ENCODE assay signal across 8 mouse cellular contexts in genomic region chr6:102170913-102171312, GRCm38 (mm10).
A peak's percentile ranks its signal among the peaks of the same experiment; 100 is the strongest.
DNase-seq lines count a peak whose midpoint lies in the region; ATAC-seq lines count a peak whose summit lies in the region.

No protein-coding gene starts in this region.

- ATAC-seq in midbrain, embryonic 11.5 days (ENCODE audit: low FRiP score), result peak; percentile 63; the same call in 1 of the 2 replicates
- ATAC-seq in megakaryocyte, adult 5-6 weeks (ENCODE audit: poor library complexity, severe bottlenecking), result peak; percentile 63
- ATAC-seq in erythroid progenitor cell, adult 5-6 weeks (replicated peaks; ENCODE audit: low FRiP score, poor library complexity, severe bottlenecking), result no peak

- 45% methylated on average over 6 of the region's 6 CpGs for WGBS in midbrain, embryonic 11.5 days
- WGBS in midbrain, embryonic 10.5 days, result 42% methylated on average over 6 of the region's 6 CpGs

- no peaks in the 10 kb centered on the region for H3K36me3 ChIP-seq in midbrain, embryonic 11.5 days (ENCODE audit: control insufficient read depth, insufficient read depth, low read length)
- H3K36me3 ChIP-seq in midbrain, embryonic 10.5 days, result no peaks in the 10 kb centered on the region

- no peaks in the 10 kb centered on the region for H3K4me1 ChIP-seq in midbrain, embryonic 11.5 days (ENCODE audit: control insufficient read depth, insufficient read depth, low read length)
- no peaks in the 10 kb centered on the region for H3K4me1 ChIP-seq in midbrain, embryonic 10.5 days

- no peaks in the 10 kb centered on the region for H3K27me3 ChIP-seq in midbrain, embryonic 11.5 days (ENCODE audit: control insufficient read depth, insufficient read depth, low read length)
- no peaks in the 10 kb centered on the region for H3K27me3 ChIP-seq in midbrain, embryonic 10.5 days (ENCODE audit: low read depth, poor library complexity, severe bottlenecking)

- peak; percentile 4 for DNase-seq in gastrocnemius, adult 18-20 months (ENCODE audit: low spot score)
- no peak for DNase-seq in gastrocnemius, postnatal 10 days
- peak; percentile 94 for DNase-seq in midbrain, embryonic 11.5 days (ENCODE audit: low spot score, missing footprints)
- DNase-seq in midbrain, embryonic 10.5 days (ENCODE audit: low spot score), result no peak
- DNase-seq in brain, adult 2 months (ENCODE audit: low read depth, low spot score), result peak; percentile 46
- DNase-seq in adrenal gland, postnatal 4 days (ENCODE audit: low spot score in 2 of 2), result no peak

- no peaks in the 10 kb centered on the region for H3K9me3 ChIP-seq in midbrain, embryonic 11.5 days (ENCODE audit: control insufficient read depth, low read length)
- H3K9me3 ChIP-seq in midbrain, embryonic 10.5 days (replicated peaks), result no peaks in the 10 kb centered on the region

- H3K4me2 ChIP-seq in midbrain, embryonic 11.5 days, result no peak overlapping the region

- H3K9ac ChIP-seq in midbrain, embryonic 11.5 days (ENCODE audit: low read length), result no peak overlapping the region

- H3K4me3 ChIP-seq in midbrain, embryonic 11.5 days (ENCODE audit: low read depth, low read length), result no peak overlapping the region
- H3K4me3 ChIP-seq in midbrain, embryonic 10.5 days, result no peak overlapping the region

- no peak overlapping the region for H3K27ac ChIP-seq in midbrain, embryonic 11.5 days (ENCODE audit: low read depth, low read length)
- no peak overlapping the region for H3K27ac ChIP-seq in midbrain, embryonic 10.5 days (replicated peaks)

Comparison
In these comparisons a context has a peak if more than half of its experiments do, and no peak if none do; other contexts are left out.
1. DNase-seq: peak in gastrocnemius, adult 18-20 months (single experiment), midbrain, embryonic 11.5 days (single experiment) and brain, adult 2 months (single experiment); none in gastrocnemius, postnatal 10 days (single experiment), midbrain, embryonic 10.5 days (single experiment) and adrenal gland, postnatal 4 days (0 of 2).